In the genomic region with DNA sequence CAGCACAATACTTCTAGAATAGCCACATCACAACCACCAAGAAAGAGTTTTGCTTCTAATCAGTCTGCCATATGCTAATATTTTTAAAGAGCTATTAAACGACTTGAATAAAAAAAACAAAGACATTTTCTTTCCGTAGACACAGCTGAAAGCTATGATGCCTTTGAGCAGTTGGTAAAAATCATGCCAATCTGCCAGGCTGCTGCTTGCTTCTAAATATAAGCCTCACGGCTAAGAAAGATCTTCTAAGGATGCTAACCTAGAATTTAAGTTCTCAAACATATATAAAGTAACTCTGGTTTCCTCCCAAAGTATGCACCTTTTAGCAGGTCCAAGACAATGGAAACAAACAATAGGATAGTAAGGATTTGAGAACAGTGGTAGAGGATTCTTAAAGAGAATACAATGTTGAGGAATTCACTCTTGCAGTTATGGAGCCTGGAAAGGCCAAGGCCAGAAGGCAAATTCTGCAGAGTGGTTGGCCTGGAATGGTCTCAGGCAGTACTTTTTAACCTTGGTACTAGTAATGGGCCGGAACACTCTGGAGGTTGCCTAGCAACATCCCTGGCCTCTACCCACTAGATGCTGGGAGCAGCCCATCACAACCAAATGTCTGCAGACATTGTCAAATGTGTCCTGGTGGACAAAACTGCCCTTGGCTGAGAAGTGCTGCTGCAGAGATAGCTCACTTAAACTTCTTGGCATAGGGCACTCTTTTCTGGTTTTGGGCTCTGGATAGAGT, we compare ENCODE assay signal across 17 mouse cellular contexts. TPM values are rescaled to one million over a fixed set of nuclear protein-coding genes. Genes with fewer than 3 reads are reported as not detected.
A peak's percentile ranks its signal among the peaks of the same experiment; 100 is the strongest.
DNase-seq lines count a peak whose midpoint lies in the region; ATAC-seq and TF ChIP-seq lines count a peak whose summit lies in the region.
"Had no signal": no experiment of that assay in that cellular context is flagged by ENCODE, and none has a peak within 500 bp of the region (broad histone marks: within the 10 kb centered on the region; RNA-seq: fewer than 3 reads in every experiment).

No protein-coding gene starts in this region.

- peaks cover 4% of the 10 kb centered on the region; the same call in 1 of the 2 replicates for H3K27me3 ChIP-seq in intestine, embryonic 15.5 days (replicated peaks)

- H3K9ac ChIP-seq in intestine, embryonic 15.5 days: no peak overlapping the region
- H3K9ac ChIP-seq: hindbrain, embryonic 14.5 days; kidney, embryonic 15.5 days; liver, embryonic 12.5 days; lung, embryonic 15.5 days had no signal

- H3K4me2 ChIP-seq in intestine, embryonic 15.5 days (replicated peaks): no peak overlapping the region
- H3K4me2 ChIP-seq: hindbrain, embryonic 14.5 days; kidney, embryonic 15.5 days; liver, embryonic 12.5 days; lung, embryonic 15.5 days had no signal

- H3K27ac ChIP-seq in layer of hippocampus, adult 2 months: peak overlapping the region; percentile 18; the same call in 1 of the 2 replicates
- no peak overlapping the region for H3K27ac ChIP-seq in intestine, embryonic 15.5 days
- H3K27ac ChIP-seq: forebrain, embryonic 10.5 days; hindbrain, embryonic 14.5 days; kidney, embryonic 15.5 days; liver, embryonic 12.5 days; lung, embryonic 15.5 days had no signal

- ATAC-seq in intestine, embryonic 15.5 days: no peak
- ATAC-seq: liver, embryonic 12.5 days; midbrain, embryonic 16.5 days had no signal

- TF ChIP-seq CTCF in layer of hippocampus, adult 2 months (conservative IDR thresholded peaks at IDR 0.05): no peak

- no peaks in the 10 kb centered on the region for H3K36me3 ChIP-seq in intestine, embryonic 15.5 days
- H3K36me3 ChIP-seq: kidney, embryonic 15.5 days; liver, embryonic 12.5 days; lung, embryonic 15.5 days had no signal

- H3K4me3 ChIP-seq in layer of hippocampus, adult 2 months: no peak overlapping the region
- no peak overlapping the region for H3K4me3 ChIP-seq in intestine, embryonic 15.5 days (replicated peaks)
- H3K4me3 ChIP-seq: forebrain, embryonic 10.5 days; kidney, embryonic 15.5 days; liver, embryonic 12.5 days; lung, embryonic 15.5 days had no signal

- H3K9me3 ChIP-seq in intestine, embryonic 15.5 days: no peaks in the 10 kb centered on the region
- H3K9me3 ChIP-seq: forebrain, embryonic 10.5 days; kidney, embryonic 15.5 days; liver, embryonic 12.5 days; lung, embryonic 15.5 days had no signal

- 88% methylated on average over 4 of the region's 4 CpGs for WGBS in intestine, embryonic 15.5 days

- DNase-seq in cerebellum, postnatal 10 days: peak; percentile 4 to 19
- no peak for DNase-seq in cerebellum, adult 11 months
- peak in 1 of 2 experiments; percentile 30 for DNase-seq in layer of hippocampus, adult 2 months (ENCODE audit: low spot score in 2 of 2)
- no peak for DNase-seq in layer of hippocampus, postnatal 36 days
- DNase-seq in NIH3T3 (ENCODE audit: low read depth): peak; percentile 1
- DNase-seq in brain, adult 2 months (ENCODE audit: low read depth, low spot score): peak; percentile 62
- DNase-seq in urinary bladder, postnatal 10 days (ENCODE audit: low spot score): no peak
- DNase-seq: heart, adult 11 months had no signal

- H3K4me1 ChIP-seq in intestine, embryonic 15.5 days (replicated peaks): no peaks in the 10 kb centered on the region
- H3K4me1 ChIP-seq: forebrain, embryonic 10.5 days; kidney, embryonic 15.5 days; liver, embryonic 12.5 days; lung, embryonic 15.5 days had no signal

RNA-seq across cellular contexts. Expression of a gene that starts 36.8 kb away (rescaled TPM):
- under 1 TPM in 1 of 2 experiments, not detected in 1; 0.08 TPM for total RNA-seq in layer of hippocampus, adult 2 months (2021)
- not detected for total RNA-seq in layer of hippocampus, postnatal 36 days (2021)
- polyA plus RNA-seq in intestine, embryonic 15.5 days (2015; fragmentation: Nextera tagmentation; extraction: Ambion mirVana): 0.04 TPM in 1 of 2 replicates, not detected in the other
- total RNA-seq: gastrocnemius, adult 18-20 months had no signal
- polyA plus RNA-seq: embryonic facial prominence, embryonic 14.5 days; forebrain, embryonic 10.5 days; kidney, embryonic 15.5 days; liver, embryonic 12.5 days; midbrain, embryonic 16.5 days had no signal

Comparison
In these comparisons a context has a peak if more than half of its experiments do, and no peak if none do; other contexts are left out.
1. DNase-seq: peak in cerebellum, postnatal 10 days (2 of 2), NIH3T3 (single experiment) and brain, adult 2 months (single experiment); none in cerebellum, adult 11 months (single experiment), layer of hippocampus, postnatal 36 days (0 of 2) and urinary bladder, postnatal 10 days (single experiment).